Mouse (Mus musculus): ENCODE data around the gene Slc11a2.

DNA sequence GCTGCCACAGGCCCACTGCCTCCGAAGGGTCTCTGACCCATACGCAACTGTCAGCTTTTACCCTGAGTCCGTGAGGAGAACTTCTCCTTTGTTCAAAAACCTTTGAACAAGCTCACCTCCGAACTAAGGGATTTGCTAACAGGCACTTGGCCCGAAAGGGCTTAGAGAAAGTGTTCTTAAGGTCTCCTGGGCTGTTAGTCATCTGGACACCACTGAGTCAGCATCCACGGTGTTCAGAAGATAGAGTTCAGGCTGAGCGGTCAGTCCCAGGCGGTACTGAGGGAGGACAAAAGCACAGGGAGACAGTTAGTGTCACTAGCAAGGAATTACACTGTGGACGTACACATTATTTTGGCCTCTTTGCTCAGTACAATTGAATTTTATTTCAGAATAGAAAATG, 36.0 kb downstream of the Slc11a2 start:
- no peak for TF ChIP-seq ELF1 (IDR thresholded peaks at IDR 0.05; ENCODE audit: low read depth, low read length)
- TF ChIP-seq SMC3 (IDR thresholded peaks at IDR 0.05; ENCODE audit: low read depth, low read length) = no peak
- no peak for TF ChIP-seq USF1 (IDR thresholded peaks at IDR 0.05; ENCODE audit: low read depth, low read length)
- TF ChIP-seq UBTF (IDR thresholded peaks at IDR 0.05; ENCODE audit: low read depth, low read length) = no peak
- no peak for TF ChIP-seq USF2 (conservative IDR thresholded peaks at IDR 0.05; ENCODE audit: low read depth, low read length)
- TF ChIP-seq CTCF (conservative IDR thresholded peaks at IDR 0.05 in 1 of 2, IDR thresholded peaks at IDR 0.05 in 1 of 2; ENCODE audit: low read depth in 2 of 2, low read length in 2 of 2) = no peak
- no peak for TF ChIP-seq ETS1 (conservative IDR thresholded peaks at IDR 0.05; ENCODE audit: low read depth, low read length)
- TF ChIP-seq E2F4 (IDR thresholded peaks at IDR 0.05; ENCODE audit: insufficient replicate concordance, low read depth, low read length) = no peak
- TF ChIP-seq PAX5 (IDR thresholded peaks at IDR 0.05; ENCODE audit: low read length) = no peak
- no peak for TF ChIP-seq EP300 (IDR thresholded peaks at IDR 0.05; ENCODE audit: low read length)

All from CH12.LX (cell line).